Mouse (Mus musculus): ENCODE measurements around the gene Dus2. TPM values are rescaled to one million over a fixed set of nuclear protein-coding genes. Genes with fewer than 3 reads are reported as not detected.

The Dus2 gene
- total and polyA plus RNA-seq, 3 experiments: 20.7 to 27.2 (median 23.2) TPM

- Histone ChIP-seq H3K9ac (ENCODE audit: insufficient read depth, low read depth) (no peak overlapping the region), H3K4me3 (replicated peaks in 1 of 3; ENCODE audit: low read depth in 2 of 3, low read length in 2 of 3, poor library complexity in 1 of 3) (no peak overlapping the region), H3K79me2 (replicated peaks; ENCODE audit: control insufficient read depth, extremely low read depth, insufficient read depth, poor library complexity, severe bottlenecking) (no peaks in the 10 kb centered on the region), H3K4me1 (ENCODE audit: control insufficient read depth in 1 of 2, insufficient read depth in 2 of 2) (peaks cover 0 to 15% of the 10 kb centered on the region in 2 experiments; a peak in 2 of 4 replicates), H3K27me3 (replicated peaks) (no peaks in the 10 kb centered on the region), H3K36me3 (replicated peaks in 1 of 2; ENCODE audit: control insufficient read depth in 1 of 2, insufficient read depth in 1 of 2, low read length in 1 of 2) (peaks cover 22 to 58% of the 10 kb centered on the region in 2 experiments), H3K9me3 (replicated peaks; ENCODE audit: low read length) (no peaks in the 10 kb centered on the region), H3K27ac (ENCODE audit: insufficient read depth, low read depth) (no peak overlapping the region), H3K4me2 (ENCODE audit: insufficient read depth, low read depth, poor library complexity, severe bottlenecking) (no peak overlapping the region)
- dilution Hi-C loops (cut with MboI; ENCODE audit: extremely low pct_ligation_motif_present, extremely low pct_unique_long_range_greater_than_20kb, low sequenced_read_pairs): no loop called here
- no peak for DNase-seq (ENCODE audit: extremely low read depth)
- in situ Hi-C loops (cut with MboI; ENCODE audit: low pct_ligation_motif_present, low pct_unique_long_range_greater_than_20kb, low sequenced_read_pairs): no loop called here
- TF ChIP-seq HCFC1 (IDR thresholded peaks at IDR 0.05; ENCODE audit: low read depth, low read length): no peak
- no peak for TF ChIP-seq ZNF384 (IDR thresholded peaks at IDR 0.05; ENCODE audit: low read depth, low read length)
- TF ChIP-seq TBP (conservative IDR thresholded peaks at IDR 0.05; ENCODE audit: low read depth, low read length): no peak
- TF ChIP-seq ETS1 (conservative IDR thresholded peaks at IDR 0.05; ENCODE audit: low read depth, low read length): no peak
- TF ChIP-seq UBTF (IDR thresholded peaks at IDR 0.05; ENCODE audit: low read depth, low read length): no peak
- no peak for TF ChIP-seq MYC (IDR thresholded peaks at IDR 0.05; ENCODE audit: low read depth, low read length)
- no peak for TF ChIP-seq MEF2A (IDR thresholded peaks at IDR 0.05; ENCODE audit: borderline replicate concordance, low read depth, low read length)
- TF ChIP-seq POLR2AphosphoS2 (IDR thresholded peaks at IDR 0.05; ENCODE audit: low read depth, low read length): no peak
- no peak for TF ChIP-seq SMC3 (IDR thresholded peaks at IDR 0.05; ENCODE audit: low read depth, low read length)
- TF ChIP-seq IRF4 (IDR thresholded peaks at IDR 0.05; ENCODE audit: low read depth, low read length): no peak
Measured at GRCm38 (mm10) chr8:105942026-105942425, 49.1 kb upstream of the Dus2 start.

DNA sequence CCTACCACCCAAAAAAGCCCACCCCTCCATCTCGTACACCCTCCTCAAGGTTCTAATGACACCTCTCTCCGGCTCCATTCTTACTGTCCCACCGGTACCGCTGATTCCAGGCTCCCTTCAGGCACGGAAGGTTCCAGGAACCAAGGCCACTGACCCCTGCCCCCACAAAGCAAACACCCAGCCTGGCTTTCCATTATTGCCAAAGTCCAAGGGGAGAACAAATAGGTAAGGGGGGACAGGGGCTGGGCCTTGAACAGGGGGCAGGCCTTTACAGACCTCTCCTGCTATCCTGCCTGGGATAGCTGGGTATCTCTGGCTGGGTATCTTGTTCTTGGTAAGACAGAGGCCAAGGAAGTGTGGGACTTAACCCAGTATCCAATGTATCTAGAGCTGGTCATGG is 48.6 kb upstream of the Dus2 start:
- no peak overlapping the region for H3K27ac ChIP-seq (ENCODE audit: insufficient read depth, low read depth)
- DNase-seq (ENCODE audit: extremely low read depth): no peak

GRCm38 (mm10) chr8:105943321-105943739 is 47.8 kb upstream of the Dus2 start, which contains the start of gene Lcat:
Lcat (minus strand) TSS chr8:105943382.
- H3K9ac ChIP-seq (ENCODE audit: insufficient read depth, low read depth): no peak within 1 kb of the TSS
- no peak within 1 kb of the TSS for H3K4me2 ChIP-seq (ENCODE audit: insufficient read depth, low read depth, poor library complexity, severe bottlenecking)
- no peak for DNase-seq (ENCODE audit: extremely low read depth)
- H3K36me3 ChIP-seq (replicated peaks in 1 of 2; ENCODE audit: control insufficient read depth in 1 of 2, insufficient read depth in 1 of 2, low read length in 1 of 2): peaks cover 22 to 71% of the 10 kb centered on the region in 2 experiments
- in situ Hi-C loops (cut with MboI; ENCODE audit: low pct_ligation_motif_present, low pct_unique_long_range_greater_than_20kb, low sequenced_read_pairs): no loop called here
- H3K27ac ChIP-seq (ENCODE audit: insufficient read depth, low read depth): no peak within 1 kb of the TSS
- no peaks in the 10 kb centered on the region for H3K9me3 ChIP-seq (replicated peaks; ENCODE audit: low read length)
- no peak for TF ChIP-seq MXI1 (IDR thresholded peaks at IDR 0.05; ENCODE audit: low read depth, low read length)
- no peak for TF ChIP-seq HCFC1 (IDR thresholded peaks at IDR 0.05; ENCODE audit: low read depth, low read length)
- TF ChIP-seq MEF2A (IDR thresholded peaks at IDR 0.05; ENCODE audit: borderline replicate concordance, low read depth, low read length): no peak
- TF ChIP-seq ETS1 (conservative IDR thresholded peaks at IDR 0.05; ENCODE audit: low read depth, low read length): no peak
- no peak for TF ChIP-seq MAX (IDR thresholded peaks at IDR 0.05; ENCODE audit: low read length)
- TF ChIP-seq ZMIZ1 (IDR thresholded peaks at IDR 0.05; ENCODE audit: low read depth, low read length): no peak
- no peak for TF ChIP-seq JUN (IDR thresholded peaks at IDR 0.05; ENCODE audit: insufficient read depth, low read depth, low read length)
- no peak for TF ChIP-seq CTCF (conservative IDR thresholded peaks at IDR 0.05 in 1 of 2, IDR thresholded peaks at IDR 0.05 in 1 of 2; ENCODE audit: low read depth in 2 of 2, low read length in 2 of 2)
- peaks cover 0 to 15% of the 10 kb centered on the region in 2 experiments; a peak in 2 of 4 replicates for H3K4me1 ChIP-seq (ENCODE audit: control insufficient read depth in 1 of 2, insufficient read depth in 2 of 2)
- no peaks in the 10 kb centered on the region for H3K27me3 ChIP-seq (replicated peaks)
- no peak within 1 kb of the TSS for H3K4me3 ChIP-seq (replicated peaks in 1 of 3; ENCODE audit: low read depth in 2 of 3, low read length in 2 of 3, poor library complexity in 1 of 3)
- H3K79me2 ChIP-seq (replicated peaks; ENCODE audit: control insufficient read depth, extremely low read depth, insufficient read depth, poor library complexity, severe bottlenecking): no peaks in the 10 kb centered on the region
- dilution Hi-C loops (cut with MboI; ENCODE audit: extremely low pct_ligation_motif_present, extremely low pct_unique_long_range_greater_than_20kb, low sequenced_read_pairs): no loop called here

More for the DNA sequence above, 48.6 kb upstream of the Dus2 start:
- Histone ChIP-seq H3K79me2 (replicated peaks; ENCODE audit: control insufficient read depth, extremely low read depth, insufficient read depth, poor library complexity, severe bottlenecking) (no peaks in the 10 kb centered on the region), H3K4me1 (ENCODE audit: control insufficient read depth in 1 of 2, insufficient read depth in 2 of 2) (peaks cover 0 to 15% of the 10 kb centered on the region in 2 experiments; a peak in 2 of 4 replicates), H3K36me3 (replicated peaks in 1 of 2; ENCODE audit: control insufficient read depth in 1 of 2, insufficient read depth in 1 of 2, low read length in 1 of 2) (peaks cover 22 to 63% of the 10 kb centered on the region in 2 experiments), H3K4me3 (replicated peaks in 1 of 3; ENCODE audit: low read depth in 2 of 3, low read length in 2 of 3, poor library complexity in 1 of 3) (no peak overlapping the region), H3K9me3 (replicated peaks; ENCODE audit: low read length) (no peaks in the 10 kb centered on the region), H3K4me2 (ENCODE audit: insufficient read depth, low read depth, poor library complexity, severe bottlenecking) (no peak overlapping the region), H3K27me3 (replicated peaks) (no peaks in the 10 kb centered on the region), H3K9ac (ENCODE audit: insufficient read depth, low read depth) (no peak overlapping the region)
- no peak for TF ChIP-seq NRF1 (IDR thresholded peaks at IDR 0.05; ENCODE audit: low read depth, low read length)
- TF ChIP-seq GABPA (IDR thresholded peaks at IDR 0.05; ENCODE audit: insufficient replicate concordance, low read depth, low read length): no peak
- no peak for TF ChIP-seq UBTF (IDR thresholded peaks at IDR 0.05; ENCODE audit: low read depth, low read length)
- TF ChIP-seq USF1 (IDR thresholded peaks at IDR 0.05; ENCODE audit: low read depth, low read length): no peak
- no peak for TF ChIP-seq RCOR1 (conservative IDR thresholded peaks at IDR 0.05; ENCODE audit: low read depth, low read length)
- TF ChIP-seq SMC3 (IDR thresholded peaks at IDR 0.05; ENCODE audit: low read depth, low read length): no peak
- no peak for TF ChIP-seq CTCF (conservative IDR thresholded peaks at IDR 0.05 in 1 of 2, IDR thresholded peaks at IDR 0.05 in 1 of 2; ENCODE audit: low read depth in 2 of 2, low read length in 2 of 2)
- no peak for TF ChIP-seq RAD21 (IDR thresholded peaks at IDR 0.05; ENCODE audit: low read depth, low read length)
- dilution Hi-C loops (cut with MboI; ENCODE audit: extremely low pct_ligation_motif_present, extremely low pct_unique_long_range_greater_than_20kb, low sequenced_read_pairs): no loop called here
- in situ Hi-C loops (cut with MboI; ENCODE audit: low pct_ligation_motif_present, low pct_unique_long_range_greater_than_20kb, low sequenced_read_pairs): no loop called here

Data from CH12.LX (cell line).